Mouse (Mus musculus): ENCODE measurements around the gene Scgb1b15. TPM values are rescaled to one million over a fixed set of nuclear protein-coding genes. Genes with fewer than 3 reads are reported as not detected.
"Not testable (repeated sequence)": the region's sequence is repeated elsewhere in the genome, so short reads cannot be mapped to it uniquely, and the experiment has no call there.

The Scgb1b15 gene
- not detected in 2 replicates for polyA plus RNA-seq (2012)

GRCm38 (mm10) chr7:32836254-32836653 is at the start of gene Scgb1b15:
TSS of gene Scgb1b15 (plus strand) at chr7:32836554.
- not testable (repeated sequence) for TF ChIP-seq GATA1 (IDR thresholded peaks at IDR 0.05; ENCODE audit: low read length)

GRCm38 (mm10) chr7:32829562-32829961 is 6.8 kb upstream of the Scgb1b15 start, which contains the start of gene Scgb2b15:
TSS of gene Scgb2b15 (minus strand) at chr7:32829662.
- TF ChIP-seq GATA1 (IDR thresholded peaks at IDR 0.05; ENCODE audit: low read length): not testable (repeated sequence)

Other genes with a start within 250 kb of the Scgb1b15 start
- not detected in 2 replicates for gene Scgb2b15, start 6.9 kb upstream of the Scgb1b15 start, polyA plus RNA-seq (2012)
- gene Scgb2b17, start 220.0 kb downstream of the Scgb1b15 start, polyA plus RNA-seq (2012): not detected in 2 replicates
- not detected in 2 replicates for gene Scgb1b17, start 226.9 kb downstream of the Scgb1b15 start, polyA plus RNA-seq (2012)